Mouse (Mus musculus) thymus, postnatal 14 days (tissue): ENCODE data around the gene Rxfp1.

Source experiments
- DNase-seq: peaks from one replicate; pipeline ENCODE4 v3.0.0; 2021

Gene Rxfp1

GRCm38 (mm10) chr3:79670556-79670955 lies 67.1 kb downstream of the Rxfp1 start:
- no peak for DNase-seq

DNA sequence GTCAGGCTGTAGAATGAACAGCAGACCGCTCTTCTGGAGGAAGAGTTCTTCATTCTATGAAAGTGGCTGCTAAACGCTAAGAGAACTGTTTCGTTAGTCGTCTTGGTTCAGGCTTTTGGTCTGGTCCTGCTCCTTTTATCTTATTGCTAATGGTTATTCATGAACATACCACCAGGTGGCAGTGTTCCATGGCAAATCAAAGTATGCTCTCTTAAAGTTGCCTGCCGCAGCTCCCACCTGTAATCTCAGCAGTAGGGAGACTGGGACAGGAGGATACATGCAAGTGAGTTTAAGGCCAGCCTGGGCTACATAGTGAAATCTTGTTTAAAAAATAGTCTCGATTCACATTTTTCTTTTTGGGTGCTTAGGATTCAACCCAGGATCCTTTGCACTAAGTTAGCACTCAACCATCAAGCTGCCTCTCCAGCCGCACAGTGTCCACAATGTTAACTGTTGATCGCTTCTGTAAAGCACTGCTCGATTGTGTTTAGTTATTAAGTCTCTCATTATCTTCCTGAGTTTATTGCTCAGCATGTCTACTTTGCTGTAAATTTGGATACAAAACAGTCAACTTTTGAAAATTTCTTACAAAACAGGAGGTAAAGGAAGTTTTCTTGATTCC lies 72.8 kb downstream of the Rxfp1 start:
- DNase-seq, result peak; percentile 52

GRCm38 (mm10) chr3:79656682-79657081 lies 81.0 kb downstream of the Rxfp1 start:
- no peak for DNase-seq

GRCm38 (mm10) chr3:79652129-79652528 lies 85.6 kb downstream of the Rxfp1 start:
- DNase-seq, result no peak

DNA sequence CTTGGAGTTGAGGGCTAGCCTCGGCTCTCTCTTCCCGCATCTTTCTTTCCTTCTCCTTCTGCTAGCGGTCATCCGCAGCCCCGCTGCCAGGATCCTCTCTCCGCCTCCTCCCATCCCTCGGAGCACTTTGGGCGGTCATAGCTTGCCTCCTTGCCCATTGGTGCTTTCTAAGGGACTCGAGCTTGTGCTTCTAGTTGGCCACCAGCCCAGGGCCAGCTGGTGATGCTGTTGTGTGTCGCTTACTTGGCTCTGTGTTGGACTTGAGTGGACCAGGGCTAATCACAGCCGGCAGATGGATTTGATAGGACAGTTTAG lies 108.3 kb downstream of the Rxfp1 start, which contains the start of gene Etfdh:
Gene Etfdh, minus strand, starts transcription at position 85 of the 315 bp plus-strand sequence.
- DNase-seq, result no peak

GRCm38 (mm10) chr3:79628561-79629415 lies 108.9 kb downstream of the Rxfp1 start, which contains the start of gene 4930579G24Rik:
4930579G24Rik (plus strand) TSS chr3:79629079.
- peak; percentile 93 for DNase-seq

DNA sequence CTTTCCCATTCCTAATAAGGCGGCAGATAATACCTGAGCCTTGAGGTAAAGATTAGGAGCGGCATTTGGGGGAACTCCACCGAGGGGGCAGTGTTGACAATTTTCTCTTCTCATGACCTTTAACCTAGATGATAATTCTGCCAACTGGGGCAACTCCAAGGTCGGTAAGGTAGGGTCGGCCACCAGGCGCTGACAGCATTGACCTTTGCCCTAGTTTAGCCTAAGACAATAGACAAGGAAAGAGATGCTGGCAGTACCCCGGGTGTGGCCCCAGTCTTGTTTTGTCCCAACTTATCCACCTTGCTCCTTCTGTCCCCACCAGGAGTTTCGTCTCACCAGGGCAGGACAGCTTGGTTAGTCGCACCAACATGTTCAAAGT lies 109.5 kb downstream of the Rxfp1 start:
- no peak for DNase-seq

DNA sequence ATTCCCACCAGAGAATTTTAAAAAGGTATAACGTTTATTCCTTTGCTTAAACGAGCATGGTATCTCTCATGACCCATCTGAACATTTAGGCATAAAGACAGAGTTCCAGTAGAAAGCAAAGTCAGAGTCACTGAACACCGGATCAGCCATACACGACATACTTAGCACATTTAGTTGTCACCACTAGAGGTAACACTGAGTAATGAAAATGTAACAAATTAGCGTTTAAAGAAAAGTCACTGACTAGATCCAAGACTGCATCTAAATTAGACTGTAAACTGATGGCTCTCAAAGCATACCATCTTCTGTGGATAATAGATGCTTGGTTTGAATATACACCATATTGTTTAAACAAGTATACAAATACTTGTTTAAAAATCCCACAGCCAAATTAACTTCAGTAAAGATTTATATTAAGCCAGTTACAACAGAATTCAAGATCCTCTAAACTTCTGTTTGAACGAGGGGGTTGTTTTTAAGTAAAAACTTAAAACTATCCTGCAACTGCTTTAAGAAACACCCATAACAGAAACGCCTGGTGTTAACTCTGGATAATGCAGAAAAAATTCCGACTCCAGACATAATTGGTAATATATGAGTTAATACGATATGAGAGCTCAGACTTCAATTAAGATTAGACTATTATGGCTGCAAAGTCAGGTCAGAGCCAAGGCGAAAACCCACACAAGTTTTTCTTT lies 110.0 kb downstream of the Rxfp1 start:
- DNase-seq, result no peak

- no peak for DNase-seq
These were observed 127.8 kb downstream of the Rxfp1 start for GRCm38 (mm10) chr3:79609886-79610285.

GRCm38 (mm10) chr3:79595468-79595867 lies 142.2 kb downstream of the Rxfp1 start:
- no peak for DNase-seq

GRCm38 (mm10) chr3:79591793-79592471 lies 145.7 kb downstream of the Rxfp1 start:
- DNase-seq, result no peak
